Mouse (Mus musculus): ENCODE results near the gene Pcsk5.

DNA sequence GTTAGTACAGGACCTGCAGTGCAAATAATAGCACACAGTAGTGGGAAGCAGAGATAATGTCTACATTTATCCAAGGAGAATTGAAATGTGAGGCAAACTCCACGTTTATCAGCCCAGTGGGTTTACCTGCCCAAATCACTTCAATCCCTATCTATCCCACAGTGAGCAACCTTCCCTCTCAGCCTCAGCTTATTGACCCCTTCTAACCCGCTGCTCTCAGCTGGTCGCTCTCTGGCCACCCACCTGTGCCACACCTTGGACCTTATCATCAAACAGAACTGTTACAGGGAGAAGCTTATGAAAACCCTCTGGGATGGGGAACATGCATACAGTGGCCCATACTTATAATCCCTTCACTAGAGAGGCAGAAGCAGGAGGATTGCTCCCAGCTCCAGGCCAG is 10.7 kb downstream of the Pcsk5 start:
- TF ChIP-seq CTCF (IDR thresholded peaks at IDR 0.05; ENCODE audit: extremely low read depth, insufficient read depth, low read length) (no peak), POLR2A (IDR thresholded peaks at IDR 0.05; ENCODE audit: extremely low read depth, insufficient read depth, low read length) (no peak)

Measured in cortical plate, adult 2 months (tissue).